Mouse (Mus musculus) spleen, adult 10 weeks (tissue): ENCODE measurements around the gene Grn. TPM values are rescaled to one million over a fixed set of nuclear protein-coding genes. Genes with fewer than 3 reads are reported as not detected.

Source experiments
- polyA plus RNA-seq: library from polyadenylated mRNA; stranded (reverse); fragments of 350-450 nt; fragmentation: Illumina TruSeq; extraction: RNeasy Lipid Tissue Mini Kit (QIAGEN cat#74804); gene quantifications from one replicate; pipeline ENCODE4 v1.2.3, GENCODE M21; 2015; ENCODE audit warnings: low replicate concordance; ENCODE audit not compliant: insufficient read depth

The Grn gene
- polyA plus RNA-seq, result 109 TPM

DNA sequence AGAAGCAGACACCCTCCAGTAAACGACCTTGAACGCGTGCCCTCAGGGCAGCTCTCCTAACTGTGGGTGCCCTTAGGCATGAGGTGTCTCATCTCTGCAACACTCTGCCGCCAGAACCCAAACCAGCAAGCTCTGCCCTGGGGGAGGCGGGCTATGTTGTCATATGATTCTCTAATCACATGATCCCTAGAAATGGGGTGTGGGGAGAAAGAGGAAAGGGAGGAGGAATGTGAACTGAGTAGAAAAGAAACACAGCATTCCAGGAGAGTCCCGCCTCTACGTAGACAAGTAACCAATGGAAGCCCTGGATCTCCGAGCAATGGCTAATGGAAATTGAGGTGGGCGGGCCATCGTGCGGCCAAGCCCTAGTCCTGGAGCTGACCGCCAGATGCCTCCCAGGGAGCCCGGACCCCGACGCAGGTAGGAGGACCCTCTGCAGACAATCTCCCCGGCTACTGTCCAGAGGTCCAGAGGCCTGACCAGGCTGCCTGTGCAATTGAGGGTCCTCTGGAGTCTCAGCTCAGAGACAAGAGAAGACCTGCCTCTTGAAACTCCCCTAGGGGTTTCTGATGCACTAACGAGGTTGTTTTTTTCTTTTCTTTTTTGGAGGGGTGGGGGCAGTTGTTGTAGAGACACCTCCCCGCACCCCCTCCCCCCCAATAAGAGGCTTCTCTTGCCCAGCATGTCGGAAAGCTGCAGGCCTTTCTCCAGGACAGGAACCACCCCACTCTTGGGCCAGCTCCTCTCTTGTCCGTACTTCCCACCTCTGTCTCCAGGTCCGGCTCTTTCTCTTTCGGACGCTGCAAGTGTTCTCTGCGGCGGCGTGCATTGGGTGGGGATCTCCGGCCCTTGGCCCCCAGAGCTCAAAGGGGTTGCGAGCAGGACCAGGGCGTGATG lies at the start of gene Grn:
TSS of gene Grn (plus strand) at position 195 of the 897 bp plus-strand sequence.

GRCm38 (mm10) chr11:102393238-102393634 lies 36.9 kb upstream of the Grn start, which contains the start of gene Rundc3a:
TSS of gene Rundc3a (plus strand) at chr11:102393403.

DNA sequence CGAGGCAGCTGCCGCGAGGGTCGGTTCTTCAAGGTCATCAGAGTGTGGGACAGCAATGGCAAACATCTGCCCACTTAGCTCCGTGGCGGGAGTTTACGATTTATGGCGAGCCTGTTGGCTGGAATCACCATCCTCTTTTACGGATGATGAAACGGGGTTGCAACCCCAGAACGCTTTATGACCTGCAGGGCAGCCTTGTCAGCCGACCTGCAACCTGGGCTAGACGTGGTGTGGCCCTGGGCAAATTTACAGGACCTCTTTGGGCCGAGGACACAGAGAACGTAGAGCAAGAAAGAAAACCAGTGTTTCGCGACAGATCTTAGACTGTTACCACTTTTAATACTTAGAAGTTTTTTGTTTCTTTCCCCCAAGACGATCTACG lies 22.3 kb upstream of the Grn start, which contains the start of gene Slc25a39:
TSS of gene Slc25a39 (minus strand) at position 113 of the 382 bp plus-strand sequence.

GRCm38 (mm10) chr11:102447497-102447896 lies 17.4 kb downstream of the Grn start, which contains the start of gene Fam171a2:
TSS of gene Fam171a2 (minus strand) at chr11:102447682.

DNA sequence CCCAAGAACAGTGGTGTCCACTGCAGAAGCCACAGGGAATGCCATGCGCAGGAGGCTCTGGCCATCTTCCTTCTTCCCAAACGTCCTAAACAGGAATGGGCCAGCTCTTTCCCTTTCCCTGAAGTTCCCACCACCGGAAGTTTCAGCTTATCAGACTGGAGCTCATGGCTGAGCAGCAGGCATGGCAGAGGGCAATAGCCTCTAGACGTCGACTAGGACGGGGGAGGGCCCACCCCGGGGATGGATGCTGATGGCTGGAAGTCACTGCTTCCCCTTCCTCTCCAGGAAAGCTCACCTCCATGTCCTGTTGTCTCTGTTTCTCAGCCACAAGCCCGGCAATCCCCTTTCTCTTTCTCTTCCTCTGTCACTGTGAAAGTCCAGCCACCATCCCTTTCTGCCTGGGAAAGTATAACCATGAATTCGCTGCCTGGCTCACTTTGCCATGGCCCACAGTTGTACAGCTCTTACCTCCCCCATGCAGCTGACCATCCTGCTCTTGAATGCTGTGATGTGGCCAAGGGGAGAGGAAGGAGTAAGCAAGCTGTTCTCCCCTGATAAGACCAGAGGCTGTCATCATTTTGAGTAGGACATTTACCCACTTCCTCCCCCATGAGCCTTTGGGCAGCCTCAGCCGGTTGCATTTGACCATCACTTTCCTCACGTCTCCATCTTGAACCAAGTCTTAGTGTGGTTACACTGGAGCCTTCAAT lies 39.7 kb downstream of the Grn start, which contains the start of gene Itga2b:
TSS of gene Itga2b (minus strand) at position 475 of the 710 bp plus-strand sequence.

Other genes with a start within 250 kb of the Grn start
- 36.5 TPM for gene Lsm12, start 245.0 kb upstream of the Grn start, polyA plus RNA-seq
- gene G6pc3, start 240.7 kb upstream of the Grn start, polyA plus RNA-seq, result 22.7 TPM
- gene Hdac5, start 200.1 kb upstream of the Grn start, polyA plus RNA-seq, result 17.0 TPM
- 1.2 TPM for gene BC030867, start 181.4 kb upstream of the Grn start, polyA plus RNA-seq
- gene Asb16, start 161.6 kb upstream of the Grn start, polyA plus RNA-seq, result not detected
- gene Tmub2, start 145.4 kb upstream of the Grn start, polyA plus RNA-seq, result 24.4 TPM
- 36.7 TPM for gene Atxn7l3, start 133.7 kb upstream of the Grn start, polyA plus RNA-seq
- gene Ubtf, start 110.6 kb upstream of the Grn start, polyA plus RNA-seq, result 81.7 TPM
- gene Slc4a1, start 64.1 kb upstream of the Grn start, polyA plus RNA-seq, result 79.8 TPM
- 1.4 TPM for gene Rundc3a, start 36.9 kb upstream of the Grn start, polyA plus RNA-seq
- gene Slc25a39, start 22.4 kb upstream of the Grn start, polyA plus RNA-seq, result 60.0 TPM
- gene Fam171a2, start 17.4 kb downstream of the Grn start, polyA plus RNA-seq, result not detected
- 4.6 TPM for gene Itga2b, start 39.8 kb downstream of the Grn start, polyA plus RNA-seq
- gene Gpatch8, start 126.1 kb downstream of the Grn start, polyA plus RNA-seq, result 37.0 TPM
- gene Gm11627, start 149.1 kb downstream of the Grn start, polyA plus RNA-seq, result 1.6 TPM
- gene Fzd2, start 174.1 kb downstream of the Grn start, polyA plus RNA-seq, result 0.61 TPM
- gene Meioc, start 233.4 kb downstream of the Grn start, polyA plus RNA-seq, result not detected